Mouse (Mus musculus) bone marrow macrophage, adult 2 months (primary cell): ENCODE measurements around the gene Olfr223.

Experiments used
- CTCF ChIP-seq: IDR thresholded peaks from 2 replicates; pipeline ENCODE4 v1.5.1; 2012; ENCODE audit warnings: low read depth, mild to moderate bottlenecking, low read length, moderate library complexity
- POLR2A ChIP-seq: IDR thresholded peaks from 2 replicates; pipeline ENCODE4 v1.6.1; 2012; ENCODE audit warnings: mild to moderate bottlenecking, low read depth, low read length, borderline replicate concordance

- no peak for TF ChIP-seq CTCF
- no peak for TF ChIP-seq POLR2A
Observed at GRCm38 (mm10) chr11:59543376-59543775, 49.7 kb downstream of the Olfr223 start.
